Mouse (Mus musculus): Measurements from ENCODE around the gene Kcnj16. TPM values are rescaled to one million over a fixed set of nuclear protein-coding genes. Genes with fewer than 3 reads are reported as not detected.

Kcnj16 gene
- total RNA-seq, 2 experiments from 2014 or later, result 0.45 to 0.48 TPM

GRCm38 (mm10) chr11:111056030-111056429, 88.2 kb downstream of the Kcnj16 start:
- DNase-seq, result no peak

- no peak for DNase-seq
These were observed 89.6 kb downstream of the Kcnj16 start for GRCm38 (mm10) chr11:111057435-111057834.

- no peak for DNase-seq
These were observed 91.6 kb downstream of the Kcnj16 start for GRCm38 (mm10) chr11:111059440-111059839.

GRCm38 (mm10) chr11:111060216-111060615, 92.4 kb downstream of the Kcnj16 start:
- no peak for DNase-seq

- peak; percentile 54 for DNase-seq
These were observed 97.1 kb downstream of the Kcnj16 start for GRCm38 (mm10) chr11:111064751-111065527.

GRCm38 (mm10) chr11:111065635-111066298, 97.9 kb downstream of the Kcnj16 start, which contains the start of gene Kcnj2:
TSS of gene Kcnj2 (plus strand) at chr11:111066164.
- DNase-seq, result peak; percentile 96

- DNase-seq, result no peak
These were observed 98.5 kb downstream of the Kcnj16 start for GRCm38 (mm10) chr11:111066299-111066691.

GRCm38 (mm10) chr11:111067787-111068186, 100.0 kb downstream of the Kcnj16 start:
- no peak for DNase-seq

GRCm38 (mm10) chr11:111070460-111070859, 102.6 kb downstream of the Kcnj16 start:
- DNase-seq, result no peak

- DNase-seq, result no peak
These were observed 106.3 kb downstream of the Kcnj16 start for GRCm38 (mm10) chr11:111074131-111074530.

Other genes with a start within 250 kb of the Kcnj16 start
- 1 to 10 TPM; 4.5 to 7.6 TPM for gene Kcnj2, start 98.1 kb downstream of the Kcnj16 start, total RNA-seq (2021)

Measured in adrenal gland, postnatal 10 days (tissue).